Mouse (Mus musculus): ENCODE measurements around the gene Wnt10a.

The Wnt10a gene

DNA sequence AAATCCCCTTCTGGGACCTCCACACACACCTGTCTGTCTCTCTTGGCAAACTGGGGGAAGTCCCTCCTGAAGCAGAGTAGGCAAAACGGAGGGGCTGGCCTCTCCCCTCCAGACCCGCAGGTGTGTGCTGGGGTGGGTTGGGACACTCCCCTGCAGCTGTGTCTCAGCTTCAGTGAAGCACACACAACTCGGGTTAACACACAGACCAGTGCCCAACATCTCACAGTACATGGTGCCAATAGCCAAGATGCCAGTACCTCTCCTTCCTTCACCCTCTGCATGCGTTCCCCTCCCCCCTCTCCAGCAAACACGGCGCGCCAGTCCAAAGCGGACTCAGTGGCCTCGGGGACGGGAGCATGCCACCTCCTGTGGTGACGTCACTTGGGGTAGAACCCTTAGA is at the start of gene Wnt10a:
Gene Wnt10a (plus strand): TSS at position 268 of the 400 bp plus-strand sequence.
- DNase-seq (ENCODE audit: inconsistent ontology term) = no peak

- DNase-seq (ENCODE audit: inconsistent ontology term) = no peak
These were observed 44.0 kb upstream of the Wnt10a start for GRCm38 (mm10) chr1:74747335-74747734.

- DNase-seq (ENCODE audit: inconsistent ontology term) = peak; percentile 76
These were observed 42.6 kb upstream of the Wnt10a start, which contains the start of gene Prkag3 for GRCm38 (mm10) chr1:74748643-74749271. TSS of gene Prkag3 (minus strand) at chr1:74749221.

DNA sequence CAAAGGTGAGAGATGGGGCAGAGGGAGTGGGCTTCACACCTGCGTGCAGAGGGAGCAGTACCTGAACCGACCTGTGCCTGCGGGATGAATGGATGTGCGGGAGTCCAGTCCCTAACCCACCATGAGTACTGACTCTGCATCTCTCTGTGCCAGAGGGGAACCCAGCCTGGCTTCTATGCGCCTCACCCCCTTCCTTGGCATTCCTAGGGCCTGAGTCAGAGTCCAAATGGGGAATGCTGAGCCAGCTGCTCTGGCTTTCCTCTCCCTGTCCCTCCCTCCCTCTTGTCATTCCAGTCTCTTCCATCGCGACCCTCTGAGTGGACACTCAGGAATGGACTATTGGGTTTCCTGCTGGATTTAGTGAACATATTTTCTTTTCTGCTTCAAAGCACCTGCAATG is 42.0 kb upstream of the Wnt10a start:
- peak; percentile 92 for DNase-seq (ENCODE audit: inconsistent ontology term)

GRCm38 (mm10) chr1:74750683-74751082 is 40.6 kb upstream of the Wnt10a start:
- DNase-seq (ENCODE audit: inconsistent ontology term) = peak; percentile 93

DNA sequence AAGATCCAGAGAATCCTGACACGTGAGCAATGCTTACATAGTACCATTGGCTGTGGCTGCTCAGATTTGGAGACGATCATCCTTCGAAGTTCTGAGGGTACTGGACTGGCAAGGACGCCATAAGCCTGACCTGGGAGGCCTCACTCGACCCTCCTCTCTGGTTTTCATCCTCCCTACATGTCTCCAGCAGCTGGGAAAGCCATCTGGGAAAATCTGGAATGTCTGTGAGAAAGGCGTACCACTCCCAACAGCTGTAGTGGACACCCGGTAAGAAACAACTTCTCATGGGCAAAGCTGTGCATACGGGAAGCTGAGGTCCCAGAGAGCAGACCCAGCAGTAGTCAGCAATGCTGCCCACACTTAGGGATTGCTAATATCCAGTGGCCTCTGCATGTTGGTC is 39.2 kb upstream of the Wnt10a start:
- DNase-seq (ENCODE audit: inconsistent ontology term) = no peak

DNA sequence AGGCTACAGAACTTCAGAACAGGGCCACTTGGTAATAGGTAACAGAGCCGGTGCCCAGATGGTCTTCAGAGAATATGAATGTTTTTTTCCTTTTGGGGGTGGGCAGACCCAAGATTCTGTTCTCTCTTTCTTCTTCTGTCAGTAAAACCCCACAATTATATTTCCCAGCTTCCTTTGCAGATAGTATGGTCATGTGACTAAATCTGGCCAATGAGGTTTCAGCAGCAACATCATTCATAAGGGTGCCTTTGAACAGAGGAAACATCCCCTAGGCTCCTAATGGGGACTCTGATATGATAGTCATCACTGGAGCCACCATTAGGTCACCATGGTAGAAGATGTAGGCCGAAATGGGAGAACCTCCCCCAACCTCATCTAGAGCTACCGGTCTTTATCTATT is 38.5 kb upstream of the Wnt10a start:
- DNase-seq (ENCODE audit: inconsistent ontology term) = no peak

GRCm38 (mm10) chr1:74753266-74753974 is 37.9 kb upstream of the Wnt10a start:
- DNase-seq (ENCODE audit: inconsistent ontology term) = no peak

DNA sequence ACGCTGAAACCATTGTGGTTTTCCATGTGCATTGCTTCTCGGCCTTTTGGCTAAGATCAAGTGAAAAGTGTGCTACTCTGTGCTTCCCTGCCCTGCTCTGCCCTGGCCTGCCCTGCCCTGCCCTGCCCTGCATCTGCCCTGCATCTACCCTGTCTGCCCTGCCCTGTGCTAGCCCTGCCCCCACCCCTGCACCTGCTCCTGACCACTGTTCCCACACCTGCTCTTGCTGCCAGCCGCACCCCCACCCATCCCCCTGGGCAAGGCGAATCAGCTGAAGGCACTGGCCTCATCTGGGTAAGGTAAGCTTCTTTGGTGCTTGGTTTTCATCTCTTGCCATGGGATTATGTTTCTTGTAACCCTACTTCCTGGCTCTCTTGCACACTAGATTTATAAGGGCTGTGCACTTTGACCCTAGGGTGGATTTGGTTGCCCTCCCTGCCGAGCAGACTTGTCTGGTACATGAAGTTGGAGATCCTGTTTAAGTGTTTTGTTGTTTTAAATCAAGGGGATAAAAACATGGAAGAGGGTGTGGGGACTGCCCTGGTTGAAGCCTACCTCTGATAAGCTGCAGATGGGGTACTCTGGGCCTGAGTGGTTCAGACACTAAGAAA is 37.0 kb upstream of the Wnt10a start:
- no peak for DNase-seq (ENCODE audit: inconsistent ontology term)

DNA sequence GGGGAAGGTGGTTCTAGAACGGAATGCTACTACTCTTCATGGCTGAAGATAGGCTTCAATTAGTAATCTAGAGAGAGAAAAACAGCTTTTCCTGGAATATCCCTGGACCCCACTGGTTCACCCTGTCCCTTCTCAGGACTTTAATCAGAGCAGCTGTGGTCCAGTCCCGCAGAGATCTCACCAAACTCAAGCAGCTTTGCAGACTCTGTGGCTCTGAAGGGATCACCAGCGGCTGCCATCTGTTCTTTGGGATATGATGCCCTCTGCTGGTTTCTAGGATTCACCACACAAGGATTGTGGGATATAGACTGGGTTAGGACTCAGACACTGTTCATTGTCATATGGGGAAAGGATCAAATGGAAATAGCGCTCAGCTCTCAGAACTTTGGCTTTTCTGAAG is 31.5 kb upstream of the Wnt10a start:
- DNase-seq (ENCODE audit: inconsistent ontology term) = peak; percentile 51

DNA sequence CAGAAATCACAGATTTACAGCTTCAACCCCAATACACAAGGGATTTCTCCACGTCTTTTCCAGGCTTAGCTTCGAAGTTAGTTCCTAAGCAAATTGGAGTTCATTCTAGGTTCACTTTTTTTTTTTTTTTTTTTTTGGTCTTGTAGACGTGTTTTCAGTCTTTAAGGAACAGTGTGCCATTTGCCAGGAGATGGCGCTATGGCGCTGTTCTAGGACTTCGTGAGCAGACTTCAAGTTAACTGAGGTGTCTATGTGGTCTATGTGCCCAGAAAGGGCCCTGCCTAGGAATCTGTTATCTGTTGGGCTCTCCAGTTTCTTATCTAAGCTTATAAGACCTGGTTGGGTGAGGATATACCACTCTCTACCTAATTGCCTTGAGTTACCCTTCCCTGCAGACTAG is 28.2 kb upstream of the Wnt10a start:
- DNase-seq (ENCODE audit: inconsistent ontology term) = peak; percentile 67

DNA sequence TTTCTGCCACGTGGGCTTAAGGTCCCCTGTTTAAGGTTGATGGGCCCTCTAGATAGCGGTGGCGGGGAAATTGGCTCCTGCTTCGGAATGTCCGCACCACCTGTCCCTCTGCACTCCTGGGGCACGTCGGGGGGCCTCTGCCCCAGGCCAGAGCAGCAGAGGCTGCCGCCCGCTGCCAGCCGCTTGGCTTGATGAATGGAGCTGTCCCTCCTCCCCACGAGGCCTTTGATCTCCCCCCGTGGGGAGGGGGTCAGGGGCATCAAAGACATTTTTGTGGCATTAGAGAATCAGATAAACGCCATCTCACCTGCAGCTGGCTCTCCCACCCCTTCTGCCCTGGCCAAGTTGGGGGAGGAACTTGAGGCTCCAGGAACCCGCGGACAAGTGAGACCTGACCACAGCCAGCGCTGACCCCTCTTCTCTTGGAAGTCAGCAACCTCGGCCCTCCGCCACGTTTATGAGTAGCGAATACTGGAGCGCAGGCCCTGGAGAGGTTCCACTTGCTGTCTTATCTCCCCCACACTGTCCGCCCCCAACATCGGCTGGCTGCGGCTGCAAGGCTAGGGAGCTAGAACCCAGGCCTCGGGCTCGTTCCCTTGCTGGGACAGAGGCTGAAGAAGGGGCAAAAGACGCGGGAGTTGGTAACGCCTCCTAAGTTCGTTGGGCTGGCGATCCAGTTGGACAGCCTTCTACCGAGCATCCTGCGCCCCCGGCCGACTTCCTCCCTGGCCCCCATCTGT is 20.4 kb upstream of the Wnt10a start:
- no peak for DNase-seq (ENCODE audit: inconsistent ontology term)

- DNase-seq (ENCODE audit: inconsistent ontology term) = no peak
These were observed 19.9 kb upstream of the Wnt10a start for GRCm38 (mm10) chr1:74771467-74771844.

DNA sequence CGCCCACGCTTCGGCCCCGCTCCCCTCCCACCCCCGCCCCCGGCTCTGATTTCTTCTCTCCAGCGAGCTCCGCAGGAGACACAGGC is 19.6 kb upstream of the Wnt10a start, which contains the start of gene Wnt6:
Gene Wnt6 (plus strand): TSS at position 48 of the 86 bp plus-strand sequence.
- no peak for DNase-seq (ENCODE audit: inconsistent ontology term)

GRCm38 (mm10) chr1:74771931-74772620 is 19.2 kb upstream of the Wnt10a start:
- DNase-seq (ENCODE audit: inconsistent ontology term) = no peak

DNA sequence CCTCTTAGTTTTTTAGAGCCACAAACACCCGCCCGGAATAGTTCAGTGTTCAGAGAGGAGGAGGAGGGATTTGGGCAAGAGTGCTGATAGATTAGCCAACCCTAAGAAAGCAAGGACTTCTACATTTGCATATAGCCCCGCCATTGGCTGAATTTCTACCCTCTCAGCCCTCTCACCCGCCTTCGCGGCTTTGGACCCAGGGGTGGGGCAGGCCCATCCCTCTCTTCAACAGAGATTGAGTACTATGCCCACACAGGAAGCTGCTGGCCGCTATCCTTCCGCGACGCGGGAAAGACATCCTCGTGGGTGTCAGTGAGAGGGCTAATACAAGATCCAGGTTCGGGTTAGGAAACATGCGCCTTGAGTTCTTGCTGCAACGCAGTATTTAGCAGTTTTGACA is 18.2 kb upstream of the Wnt10a start:
- DNase-seq (ENCODE audit: inconsistent ontology term) = peak; percentile 93

DNA sequence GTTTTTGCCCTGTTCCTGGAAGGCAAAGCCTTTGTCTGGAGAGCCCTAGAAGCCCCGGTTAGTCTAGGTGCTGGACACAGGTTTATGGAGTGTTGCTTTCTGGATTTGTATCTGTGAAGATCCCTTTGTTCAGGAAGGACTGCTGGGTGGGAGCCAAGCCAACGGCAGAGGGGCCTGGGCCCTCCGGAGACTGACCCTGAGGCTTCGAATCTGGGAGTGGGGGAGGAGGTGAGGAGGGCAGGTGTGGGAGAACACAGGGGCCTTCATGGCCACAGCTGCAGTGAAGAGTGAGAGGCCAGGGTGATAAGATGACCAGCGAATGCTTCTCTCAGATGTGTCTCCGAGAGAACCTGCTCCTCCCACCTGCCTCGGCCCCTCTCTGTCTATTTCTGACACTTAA is 17.3 kb upstream of the Wnt10a start:
- DNase-seq (ENCODE audit: inconsistent ontology term) = no peak

DNA sequence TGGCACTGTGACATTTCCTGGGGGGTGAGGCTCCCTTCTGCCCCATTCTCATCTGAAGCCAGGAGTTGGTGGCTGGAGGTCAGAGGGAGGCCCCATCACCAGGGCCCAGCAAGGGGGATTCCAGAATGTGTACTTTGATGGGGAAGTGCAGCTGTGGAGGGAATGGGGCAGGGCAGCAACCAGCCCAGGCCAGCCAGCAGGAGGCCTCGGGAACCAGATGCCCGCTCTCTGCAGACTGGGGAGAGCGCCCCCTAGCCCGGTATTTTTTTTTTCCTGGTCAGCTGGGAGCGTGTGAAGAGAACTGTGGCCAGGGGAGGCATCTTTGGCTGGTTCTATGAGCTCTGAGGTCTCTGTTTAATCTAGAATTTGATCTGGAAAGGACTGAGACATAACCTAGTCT is 15.5 kb upstream of the Wnt10a start:
- no peak for DNase-seq (ENCODE audit: inconsistent ontology term)

DNA sequence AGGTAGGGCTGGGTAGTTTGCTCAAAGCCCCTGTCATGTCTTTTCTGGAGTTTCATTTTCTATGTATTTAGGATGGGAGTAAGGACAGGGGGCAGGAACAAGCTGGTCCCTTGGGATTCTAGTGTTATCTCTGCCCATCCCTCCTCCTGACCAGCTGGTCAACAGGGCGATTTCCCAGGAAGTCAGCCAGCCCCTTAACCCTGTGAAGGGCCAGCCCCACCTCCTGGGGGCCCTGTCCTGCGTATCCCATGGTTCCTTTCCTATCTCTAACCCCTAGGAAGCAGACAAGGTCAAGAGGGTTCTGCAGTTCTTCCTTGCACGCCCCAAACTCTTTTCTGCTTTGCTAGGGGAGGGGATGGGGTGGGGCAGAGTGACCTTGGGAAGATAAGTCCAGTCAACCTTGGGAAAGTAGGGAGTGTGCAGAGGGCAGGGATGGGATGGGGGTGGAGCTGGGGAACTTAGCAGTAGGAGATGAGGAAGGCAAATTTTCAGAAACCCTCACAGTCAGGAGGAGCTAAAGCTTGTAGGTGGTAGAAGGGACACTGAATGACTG is 12.3 kb upstream of the Wnt10a start:
- no peak for DNase-seq (ENCODE audit: inconsistent ontology term)

DNA sequence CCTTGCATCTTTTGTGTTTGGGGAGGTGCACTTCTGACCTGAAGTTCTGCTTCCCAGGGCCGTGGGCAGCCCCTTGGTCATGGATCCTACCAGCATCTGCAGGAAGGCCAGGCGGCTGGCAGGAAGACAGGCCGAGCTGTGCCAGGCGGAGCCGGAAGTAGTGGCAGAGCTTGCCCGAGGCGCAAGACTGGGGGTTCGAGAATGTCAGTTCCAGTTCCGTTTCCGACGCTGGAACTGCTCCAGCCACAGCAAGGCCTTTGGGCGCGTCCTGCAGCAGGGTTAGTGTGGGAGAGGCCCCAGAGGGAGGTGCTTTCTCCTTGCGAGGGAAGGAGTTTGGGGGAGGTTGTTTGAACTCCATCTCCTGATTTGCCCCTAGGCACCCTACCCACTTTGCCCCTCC is 9.3 kb upstream of the Wnt10a start:
- no peak for DNase-seq (ENCODE audit: inconsistent ontology term)

DNA sequence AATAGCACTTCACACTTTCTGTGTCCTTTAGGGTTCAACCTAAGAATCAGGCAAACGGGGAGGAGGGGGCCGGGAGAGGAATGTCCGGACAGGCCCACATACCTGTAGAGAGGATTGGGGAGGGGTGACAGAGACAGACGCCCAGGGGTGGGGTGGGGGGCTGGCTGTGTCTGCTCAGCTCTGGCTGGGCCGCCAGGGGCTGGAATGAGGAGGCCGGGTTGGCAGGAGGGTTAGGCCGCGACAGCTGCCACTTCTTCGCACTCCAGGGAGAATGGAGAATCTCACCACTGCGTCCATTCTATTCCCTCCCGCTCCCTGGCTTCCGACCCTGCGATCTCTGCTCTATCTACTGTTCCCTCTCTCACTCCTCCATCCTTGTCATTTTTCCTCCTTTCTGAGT is 7.8 kb upstream of the Wnt10a start:
- no peak for DNase-seq (ENCODE audit: inconsistent ontology term)

Data from Muller cell, postnatal 12 days (primary cell).